Mouse (Mus musculus) heart, adult 2 months (tissue): ENCODE measurements at regions not wholly inside any gene's neighbourhood (a gene's known extent, or its start where the extent isn't known, plus 50 kb on each side); places are given as distances from the start of the nearest gene placed in this dataset.

ENCODE experiments used
- CTCF ChIP-seq: fragments of 200-600 bp; IDR thresholded peaks from 2 replicates; pipeline ENCODE4 v1.8.1; 2022; ENCODE audit warnings: antibody characterized with exemption, mild to moderate bottlenecking, moderate library complexity
- EP300 ChIP-seq: fragments of 200-500 bp; IDR thresholded peaks from 2 replicates; pipeline ENCODE4 v1.6.1; 2011; ENCODE audit warnings: low read depth, low read length, control low read depth; ENCODE audit not compliant: insufficient read depth
- POLR2A ChIP-seq: fragments of 200-500 bp; IDR thresholded peaks from 2 replicates; pipeline ENCODE4 v1.6.1; 2011; ENCODE audit warnings: mild to moderate bottlenecking, low read depth, low read length, control low read depth; ENCODE audit not compliant: insufficient read depth

DNA sequence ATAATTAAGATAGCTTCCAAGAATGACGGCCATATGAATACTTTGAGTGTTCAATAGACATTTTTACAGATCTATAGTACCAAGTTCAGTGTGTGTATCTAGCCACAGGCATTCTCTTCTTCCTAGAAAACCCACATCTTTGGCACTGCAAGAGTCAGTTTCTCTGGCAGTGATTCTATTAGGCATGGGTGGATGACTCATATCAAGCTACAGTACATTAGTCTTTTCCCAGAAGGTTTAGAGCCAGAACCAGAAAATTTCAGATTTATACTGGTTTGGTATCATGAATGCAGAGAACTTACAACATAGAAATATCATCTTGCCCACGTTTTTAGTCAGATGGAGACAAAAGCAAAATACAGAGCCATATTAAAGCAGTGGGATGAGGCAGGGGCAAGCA is 278.1 kb downstream of the Dio2 start:
- no peak for TF ChIP-seq EP300
- TF ChIP-seq CTCF, result no peak
- TF ChIP-seq POLR2A, result no peak
